Mouse (Mus musculus): ENCODE data around the gene Frmd6. TPM values are rescaled to one million over a fixed set of nuclear protein-coding genes. Genes with fewer than 3 reads are reported as not detected.

The Frmd6 gene
- polyA plus RNA-seq, 2 experiments, result 1.9 to 2.6 TPM

DNA sequence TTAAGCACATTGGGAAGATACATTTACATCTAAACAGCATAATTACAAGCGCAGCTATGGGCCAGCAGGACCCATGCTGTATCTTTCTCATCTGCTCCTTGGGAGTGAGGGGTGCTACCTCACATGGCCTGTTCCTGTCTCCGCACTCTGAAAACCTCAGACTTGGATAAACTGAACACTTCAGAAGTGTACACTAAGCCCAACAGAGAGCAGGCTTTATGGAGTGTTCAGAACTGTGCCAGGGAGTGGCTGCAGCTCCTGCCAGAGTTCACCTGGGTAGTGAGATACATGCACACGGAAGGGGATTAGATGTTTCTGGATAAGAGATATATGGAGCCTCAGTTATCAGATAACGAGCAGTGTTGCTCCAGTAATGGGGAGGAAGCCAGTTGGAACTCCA is 8.7 kb downstream of the Frmd6 start:
- WGBS (ENCODE audit: insufficient replicate concordance), result 52% methylated on average over 4 of the region's 4 CpGs
- Histone ChIP-seq H3K4me2 (ENCODE audit: low read depth) (no peak overlapping the region), H3K9me3 (ENCODE audit: control insufficient read depth, low read length) (no peaks in the 10 kb centered on the region), H3K9ac (replicated peaks) (no peak overlapping the region), H3K36me3 (replicated peaks; ENCODE audit: control insufficient read depth, insufficient read depth, low read depth) (no peaks in the 10 kb centered on the region), H3K4me1 (replicated peaks; ENCODE audit: control insufficient read depth in 2 of 2, insufficient read depth in 2 of 2, low read length in 1 of 2) (peaks cover 3 to 9% of the 10 kb centered on the region in 2 experiments; a peak in 3 of 4 replicates), H3K4me3 (ENCODE audit: insufficient read depth in 1 of 2, low read depth in 2 of 2, low read length in 2 of 2) (no peak overlapping the region), H3K27me3 (ENCODE audit: control insufficient read depth, insufficient read depth, low read length) (no peaks in the 10 kb centered on the region), H3K27ac (no peak overlapping the region)
- TF ChIP-seq EP300 (IDR thresholded peaks at IDR 0.05; ENCODE audit: low read depth), result no peak
- no peak for TF ChIP-seq CTCF (IDR thresholded peaks at IDR 0.05; ENCODE audit: low read depth)
- ATAC-seq (ENCODE audit: insufficient read depth) (no peak), DNase-seq (ENCODE audit: low read depth in 3 of 3, low spot score in 3 of 3) (no peak)

DNA sequence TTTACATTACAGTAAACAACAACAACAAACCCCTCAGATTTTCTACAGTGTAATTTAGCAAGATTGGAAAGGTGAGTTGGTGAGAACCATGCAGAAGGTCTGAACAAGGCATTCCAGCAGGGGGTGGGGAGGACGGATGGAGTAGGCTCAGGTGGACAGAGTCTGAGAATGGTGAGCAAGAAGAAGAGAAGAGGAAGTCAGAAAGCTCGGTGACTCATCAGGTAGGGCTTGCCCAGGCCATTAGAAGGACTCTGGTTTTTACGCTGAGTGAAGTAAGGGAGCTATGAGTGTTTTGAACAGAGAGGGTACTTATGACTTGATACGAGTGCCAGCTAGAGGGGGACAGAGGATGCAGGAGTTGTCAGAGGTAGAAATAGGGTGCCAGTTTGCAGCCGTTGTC is 9.7 kb downstream of the Frmd6 start:
- Histone ChIP-seq H3K4me2 (ENCODE audit: low read depth) (no peak overlapping the region), H3K4me3 (ENCODE audit: insufficient read depth in 1 of 2, low read depth in 2 of 2, low read length in 2 of 2) (no peak overlapping the region), H3K9me3 (ENCODE audit: control insufficient read depth, low read length) (no peaks in the 10 kb centered on the region), H3K9ac (replicated peaks) (no peak overlapping the region), H3K27ac (no peak overlapping the region), H3K27me3 (ENCODE audit: control insufficient read depth, insufficient read depth, low read length) (no peaks in the 10 kb centered on the region), H3K36me3 (replicated peaks; ENCODE audit: control insufficient read depth, insufficient read depth, low read depth) (no peaks in the 10 kb centered on the region), H3K4me1 (replicated peaks; ENCODE audit: control insufficient read depth in 2 of 2, insufficient read depth in 2 of 2, low read length in 1 of 2) (peaks cover 3 to 9% of the 10 kb centered on the region in 2 experiments; a peak in 3 of 4 replicates)
- 52% methylated on average over 5 of the region's 5 CpGs for WGBS (ENCODE audit: insufficient replicate concordance)
- ATAC-seq (ENCODE audit: insufficient read depth), result no peak
- TF ChIP-seq EP300 (IDR thresholded peaks at IDR 0.05; ENCODE audit: low read depth) (no peak), CTCF (IDR thresholded peaks at IDR 0.05; ENCODE audit: low read depth) (no peak)
- no peak for DNase-seq (ENCODE audit: low read depth in 3 of 3, low spot score in 3 of 3)

DNA sequence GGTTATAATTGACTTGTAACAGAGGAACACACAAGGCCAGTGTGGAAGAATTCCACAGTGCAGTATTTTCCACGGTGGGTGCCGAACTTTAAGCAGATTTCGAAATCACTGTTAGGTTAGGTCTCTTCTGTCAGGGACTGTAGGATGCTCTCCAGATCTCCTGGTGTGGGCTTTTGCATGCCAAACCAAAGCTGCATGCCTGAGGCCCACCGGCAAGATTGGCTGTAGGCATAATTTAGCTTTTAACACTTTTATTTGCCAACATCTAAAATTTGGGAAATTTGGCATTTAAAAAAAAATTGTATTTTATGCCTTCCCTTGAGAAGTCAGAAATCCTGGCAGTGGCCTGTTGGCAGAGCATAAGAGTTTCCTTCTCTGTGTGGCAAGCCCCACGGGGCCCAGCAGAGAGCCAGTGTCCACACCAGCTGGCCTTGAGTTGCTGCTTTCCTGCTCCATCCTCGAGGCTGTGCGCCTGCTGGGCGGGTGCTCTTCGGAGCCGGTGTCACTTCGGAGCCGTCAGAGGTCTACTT is 12.5 kb downstream of the Frmd6 start:
- TF ChIP-seq CTCF (IDR thresholded peaks at IDR 0.05; ENCODE audit: low read depth) (no peak), EP300 (IDR thresholded peaks at IDR 0.05; ENCODE audit: low read depth) (no peak)
- 71% methylated on average over 12 of the region's 12 CpGs for WGBS (ENCODE audit: insufficient replicate concordance)
- DNase-seq (ENCODE audit: low read depth in 3 of 3, low spot score in 3 of 3), result no peak
- Histone ChIP-seq H3K4me3 (ENCODE audit: insufficient read depth in 1 of 2, low read depth in 2 of 2, low read length in 2 of 2) (no peak overlapping the region), H3K9me3 (ENCODE audit: control insufficient read depth, low read length) (no peaks in the 10 kb centered on the region), H3K36me3 (replicated peaks; ENCODE audit: control insufficient read depth, insufficient read depth, low read depth) (no peaks in the 10 kb centered on the region), H3K27me3 (ENCODE audit: control insufficient read depth, insufficient read depth, low read length) (no peaks in the 10 kb centered on the region), H3K4me2 (ENCODE audit: low read depth) (no peak overlapping the region), H3K4me1 (replicated peaks; ENCODE audit: control insufficient read depth in 2 of 2, insufficient read depth in 2 of 2, low read length in 1 of 2) (peaks cover 3 to 7% of the 10 kb centered on the region in 2 experiments; a peak in 2 of 4 replicates), H3K9ac (replicated peaks) (no peak overlapping the region), H3K27ac (no peak overlapping the region)
- ATAC-seq (ENCODE audit: insufficient read depth), result no peak

DNA sequence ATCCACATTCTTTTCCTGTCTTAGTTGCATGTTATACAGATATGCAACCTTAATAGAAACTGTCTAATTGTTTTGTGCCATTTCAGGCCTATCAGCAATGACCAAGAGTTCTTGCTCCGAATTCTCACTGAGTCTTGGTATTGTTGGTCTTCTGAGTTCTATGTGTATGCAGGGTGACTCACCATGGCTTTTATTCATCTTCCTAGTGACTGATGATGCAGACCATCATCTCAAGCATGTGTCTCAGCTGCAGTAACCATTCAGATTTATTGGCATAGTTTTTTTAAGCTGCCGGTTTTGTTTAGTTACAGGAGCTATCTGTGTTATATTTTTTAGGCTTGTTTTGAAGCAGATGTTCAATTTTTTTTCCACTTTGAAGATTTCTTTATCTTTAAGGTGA is 20.1 kb downstream of the Frmd6 start:
- Histone ChIP-seq H3K27me3 (ENCODE audit: control insufficient read depth, insufficient read depth, low read length) (no peaks in the 10 kb centered on the region), H3K27ac (no peak overlapping the region), H3K4me1 (replicated peaks; ENCODE audit: control insufficient read depth in 2 of 2, insufficient read depth in 2 of 2, low read length in 1 of 2) (no peaks in the 10 kb centered on the region), H3K9ac (replicated peaks) (no peak overlapping the region), H3K4me2 (ENCODE audit: low read depth) (no peak overlapping the region), H3K4me3 (ENCODE audit: insufficient read depth in 1 of 2, low read depth in 2 of 2, low read length in 2 of 2) (no peak overlapping the region), H3K36me3 (replicated peaks; ENCODE audit: control insufficient read depth, insufficient read depth, low read depth) (no peaks in the 10 kb centered on the region), H3K9me3 (ENCODE audit: control insufficient read depth, low read length) (no peaks in the 10 kb centered on the region)
- no peak for ATAC-seq (ENCODE audit: insufficient read depth)
- TF ChIP-seq CTCF (IDR thresholded peaks at IDR 0.05; ENCODE audit: low read depth), result no peak
- TF ChIP-seq EP300 (IDR thresholded peaks at IDR 0.05; ENCODE audit: low read depth), result no peak
- DNase-seq (ENCODE audit: low read depth in 3 of 3, low spot score in 3 of 3), result no peak
- WGBS (ENCODE audit: insufficient replicate concordance), result 70% methylated on average over 2 of the region's 2 CpGs

DNA sequence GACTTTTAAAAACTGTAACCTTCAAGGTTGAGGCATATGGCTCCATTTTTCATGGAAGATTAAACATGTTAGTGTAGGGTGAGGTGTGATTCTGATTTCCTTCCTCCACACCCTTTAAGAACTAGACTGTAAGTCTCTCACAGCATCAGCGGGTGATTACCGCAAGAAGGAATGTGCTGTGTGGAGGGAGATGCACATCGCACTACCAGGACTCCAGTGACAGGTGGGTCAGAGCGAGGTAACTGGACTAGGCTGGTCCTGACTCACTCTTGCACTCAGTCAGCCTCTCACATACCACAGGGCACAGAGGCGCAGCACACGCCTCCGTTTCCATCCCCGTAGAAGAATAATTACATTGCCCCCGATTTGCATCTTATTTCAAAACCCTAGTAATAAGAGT is 23.7 kb downstream of the Frmd6 start:
- H3K4me2 ChIP-seq (ENCODE audit: low read depth), result no peak overlapping the region
- WGBS (ENCODE audit: insufficient replicate concordance), result 83% methylated on average over 9 of the region's 9 CpGs
- H3K4me1 ChIP-seq (replicated peaks; ENCODE audit: control insufficient read depth in 2 of 2, insufficient read depth in 2 of 2, low read length in 1 of 2), result no peaks in the 10 kb centered on the region; a peak in 1 of 4 replicates
- TF ChIP-seq CTCF (IDR thresholded peaks at IDR 0.05; ENCODE audit: low read depth), result no peak
- TF ChIP-seq EP300 (IDR thresholded peaks at IDR 0.05; ENCODE audit: low read depth), result no peak
- no peaks in the 10 kb centered on the region for H3K27me3 ChIP-seq (ENCODE audit: control insufficient read depth, insufficient read depth, low read length)
- no peak overlapping the region for H3K4me3 ChIP-seq (ENCODE audit: insufficient read depth in 1 of 2, low read depth in 2 of 2, low read length in 2 of 2)
- no peak overlapping the region for H3K9ac ChIP-seq (replicated peaks)
- H3K9me3 ChIP-seq (ENCODE audit: control insufficient read depth, low read length), result no peaks in the 10 kb centered on the region
- no peak overlapping the region for H3K27ac ChIP-seq
- DNase-seq (ENCODE audit: low read depth in 3 of 3, low spot score in 3 of 3), result no peak
- no peak for ATAC-seq (ENCODE audit: insufficient read depth)
- no peaks in the 10 kb centered on the region for H3K36me3 ChIP-seq (replicated peaks; ENCODE audit: control insufficient read depth, insufficient read depth, low read depth)
